Mouse (Mus musculus) midbrain, embryonic 11.5 days (tissue): ENCODE results near the gene Carns1. TPM values are rescaled to one million over a fixed set of nuclear protein-coding genes. Genes with fewer than 3 reads are reported as not detected.

Experiments used
- ATAC-seq: fragments of 200-750 bp; cut with Nextera tagmentation; 2 replicates; pipeline ENCODE4 v1.8.0; 2017; ENCODE audit warnings: moderate TSS enrichment, moderate library complexity; ENCODE audit not compliant: low FRiP score
- DNase-seq: peaks from one replicate; pipeline ENCODE4 v3.0.0; 2015; ENCODE audit warnings: low spot score; ENCODE audit errors: missing footprints
- H3K27ac ChIP-seq: fragments of 300-500 bp; sonication (generic); 2 replicates; pipeline ENCODE4 v1.5.1; 2014; ENCODE audit warnings: low read depth, low read length
- H3K27me3 ChIP-seq: fragments of 300-500 bp; sonication (generic); 2 replicates; pipeline ENCODE4 v1.6.1; 2014; ENCODE audit warnings: mild to moderate bottlenecking, low read length, moderate library complexity, mixed read lengths; ENCODE audit not compliant: control insufficient read depth, insufficient read depth
- H3K36me3 ChIP-seq: fragments of 300-500 bp; sonication (generic); 2 replicates; pipeline ENCODE4 v1.6.1; 2014; ENCODE audit warnings: mild to moderate bottlenecking, low read length, moderate library complexity, mixed read lengths; ENCODE audit not compliant: control insufficient read depth, insufficient read depth
- H3K4me1 ChIP-seq: fragments of 300-500 bp; sonication (generic); 2 replicates; pipeline ENCODE4 v1.6.1; 2014; ENCODE audit warnings: low read length; ENCODE audit not compliant: control insufficient read depth, insufficient read depth
- H3K4me2 ChIP-seq: fragments of 300-500 bp; sonication (generic); 2 replicates; pipeline ENCODE4 v1.6.1; 2014; ENCODE audit warnings: mild to moderate bottlenecking, moderate library complexity
- H3K4me3 ChIP-seq: fragments of 300-500 bp; sonication (generic); 2 replicates; pipeline ENCODE4 v1.5.1; 2014; ENCODE audit warnings: low read depth, low read length
- H3K9ac ChIP-seq: fragments of 300-500 bp; sonication (generic); 2 replicates; pipeline ENCODE4 v1.6.1; 2014; ENCODE audit warnings: low read length
- H3K9me3 ChIP-seq: fragments of 300-500 bp; sonication (generic); 2 replicates; pipeline ENCODE4 v1.6.1; 2016; ENCODE audit warnings: low read length; ENCODE audit not compliant: control insufficient read depth
- WGBS: fragments of 180-500 bp; shearing (Covaris S2); extraction: QIAGEN DNeasy Blood & Tissue Kit; methylation state at CpG from one replicate; pipeline ENCODE4 v1.1.7; 2014; 5-methylcytosine and 5-hydroxymethylcytosine counted together
- polyA plus RNA-seq: library from polyadenylated mRNA; unstranded; fragments of >200 nt; fragmentation: Nextera tagmentation; extraction: Ambion mirVana; gene quantifications from 2 replicates; pipeline ENCODE4 v1.2.1, GENCODE M21; 2014

Carns1 gene
- polyA plus RNA-seq, 1 experiment from 2014 or later, result 2.9 TPM

GRCm38 (mm10) chr19:4194776-4195650 lies 19.7 kb upstream of the Carns1 start:
- 87% methylated on average over 12 of the region's 12 CpGs for WGBS
- DNase-seq (no peak), ATAC-seq (no peak)
- peaks cover 22% of the 10 kb centered on the region for H3K36me3 ChIP-seq
- H3K4me2 ChIP-seq, result no peak overlapping the region
- H3K27me3 ChIP-seq, result no peaks in the 10 kb centered on the region
- no peak overlapping the region for H3K4me3 ChIP-seq
- no peak overlapping the region for H3K9ac ChIP-seq
- no peak overlapping the region for H3K27ac ChIP-seq
- no peaks in the 10 kb centered on the region for H3K9me3 ChIP-seq
- peaks cover 12% of the 10 kb centered on the region for H3K4me1 ChIP-seq

DNA sequence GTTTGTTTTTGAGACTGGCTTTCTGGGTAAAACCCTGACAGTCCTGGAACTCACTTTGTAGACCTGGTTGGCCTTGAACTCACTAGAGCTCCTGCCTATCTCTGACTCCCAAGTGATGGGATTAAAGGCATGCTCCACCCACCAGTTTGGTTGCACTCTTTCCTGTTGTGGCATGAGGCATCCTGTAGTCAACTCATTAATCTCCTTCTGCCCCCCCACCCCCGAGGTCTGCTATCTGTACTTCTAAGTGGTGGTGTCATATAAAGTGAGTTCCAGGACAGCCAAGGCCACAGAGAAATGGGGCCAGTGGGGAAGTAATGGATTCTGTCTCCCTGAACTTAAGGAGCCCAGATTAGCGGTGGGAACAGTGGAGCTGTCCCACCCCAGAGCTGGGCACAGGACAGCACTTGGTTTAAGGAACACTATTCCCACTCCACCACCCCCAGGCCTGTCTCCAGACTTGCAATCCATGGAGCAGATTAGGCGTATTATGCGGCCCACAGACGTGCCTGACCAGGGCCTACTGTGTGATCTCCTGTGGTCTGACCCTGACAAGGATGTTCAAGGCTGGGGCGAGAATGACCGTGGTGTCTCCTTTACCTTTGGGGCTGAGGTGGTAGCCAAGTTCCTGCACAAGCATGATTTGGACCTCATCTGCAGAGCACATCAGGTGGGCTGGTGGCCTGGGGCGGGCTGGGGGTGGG lies 18.9 kb upstream of the Carns1 start:
- Histone ChIP-seq H3K4me2 (no peak overlapping the region), H3K9me3 (no peaks in the 10 kb centered on the region), H3K9ac (no peak overlapping the region), H3K27ac (no peak overlapping the region), H3K4me3 (no peak overlapping the region), H3K27me3 (no peaks in the 10 kb centered on the region), H3K4me1 (peaks cover 12% of the 10 kb centered on the region), H3K36me3 (peaks cover 21% of the 10 kb centered on the region)
- no peak for DNase-seq
- no peak for ATAC-seq
- 91% methylated on average over 8 of the region's 8 CpGs for WGBS

DNA sequence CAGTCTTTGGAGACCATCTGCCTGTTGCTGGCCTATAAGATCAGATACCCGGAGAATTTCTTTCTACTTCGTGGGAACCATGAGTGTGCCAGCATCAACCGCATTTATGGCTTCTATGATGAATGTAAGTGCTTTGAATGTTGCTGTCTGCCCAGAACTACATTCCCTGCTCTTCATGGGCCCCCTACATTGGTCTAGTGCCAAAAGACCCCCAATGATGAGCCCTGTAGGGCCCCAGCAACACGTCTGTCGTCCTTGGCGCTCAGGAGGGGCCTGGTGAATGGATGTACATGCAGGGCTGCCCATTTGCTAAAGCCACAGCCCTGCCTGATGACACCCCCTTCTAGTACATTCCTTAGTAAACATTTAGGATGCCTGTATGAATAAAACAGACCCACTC lies 17.9 kb upstream of the Carns1 start:
- ATAC-seq (no peak), DNase-seq (no peak)
- Histone ChIP-seq H3K9me3 (no peaks in the 10 kb centered on the region), H3K9ac (peak overlapping the region; percentile 98), H3K27ac (no peak overlapping the region), H3K36me3 (peaks cover 21% of the 10 kb centered on the region), H3K4me3 (peak overlapping the region; percentile 97), H3K27me3 (no peaks in the 10 kb centered on the region), H3K4me2 (peak overlapping the region; percentile 91), H3K4me1 (peaks cover 12% of the 10 kb centered on the region)
- 71% methylated on average over 6 of the region's 6 CpGs for WGBS

- ATAC-seq (peak; percentile 31), DNase-seq (peak; percentile 94)
- WGBS, result 1% methylated on average over 44 of the region's 52 CpGs
- H3K9ac ChIP-seq, result peak overlapping the region; percentile 98
- peak overlapping the region; percentile 97 for H3K4me3 ChIP-seq
- peak overlapping the region; percentile 68 for H3K27ac ChIP-seq
- H3K27me3 ChIP-seq, result no peaks in the 10 kb centered on the region
- H3K9me3 ChIP-seq, result no peaks in the 10 kb centered on the region
- H3K4me1 ChIP-seq, result peaks cover 12% of the 10 kb centered on the region
- peaks cover 21% of the 10 kb centered on the region for H3K36me3 ChIP-seq
- H3K4me2 ChIP-seq, result peak overlapping the region; percentile 91
Measured at GRCm38 (mm10) chr19:4192251-4192985, 17.1 kb upstream of the Carns1 start.

GRCm38 (mm10) chr19:4191528-4192250 lies 16.4 kb upstream of the Carns1 start, which contains the start of gene Ppp1ca:
TSS of gene Ppp1ca (plus strand) at chr19:4192065.
- H3K4me1 ChIP-seq, result peaks cover 12% of the 10 kb centered on the region
- H3K4me3 ChIP-seq, result peak within 1 kb of the TSS; percentile 97
- peak; percentile 99 for DNase-seq
- peak within 1 kb of the TSS; percentile 98 for H3K9ac ChIP-seq
- ATAC-seq, result peak; percentile 93
- no peaks in the 10 kb centered on the region for H3K9me3 ChIP-seq
- H3K36me3 ChIP-seq, result peaks cover 17% of the 10 kb centered on the region
- WGBS, result 8% methylated on average over 41 of the region's 47 CpGs
- peak within 1 kb of the TSS; percentile 68 for H3K27ac ChIP-seq
- H3K4me2 ChIP-seq, result peak within 1 kb of the TSS; percentile 91
- no peaks in the 10 kb centered on the region for H3K27me3 ChIP-seq

DNA sequence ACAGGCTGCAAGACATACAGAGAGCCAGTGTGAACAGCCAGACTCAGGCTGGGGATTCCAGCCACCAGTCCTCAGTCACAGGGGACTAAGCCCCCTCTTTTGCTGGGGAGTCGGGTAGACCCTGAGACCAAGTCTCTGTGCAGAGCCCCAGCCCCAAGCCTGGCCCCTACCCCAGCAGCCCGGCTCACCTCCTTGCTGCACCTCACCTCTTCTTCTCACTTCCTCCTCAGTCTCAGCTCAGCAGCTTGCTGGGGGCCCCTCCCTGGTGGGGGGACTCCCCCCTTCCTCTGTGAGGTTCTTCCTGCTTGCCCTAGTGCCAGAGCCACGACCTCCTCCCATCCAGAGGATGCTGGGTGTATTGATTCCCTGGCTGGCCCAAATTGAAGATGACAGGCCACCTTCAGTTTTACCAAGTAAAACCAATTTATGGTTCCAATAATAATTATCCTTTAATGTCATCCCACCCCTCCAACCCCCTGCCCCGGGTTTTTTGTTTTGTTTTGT lies 15.6 kb upstream of the Carns1 start, which contains the start of gene Tbc1d10c:
TSS of gene Tbc1d10c (minus strand) at position 454 of the 504 bp plus-strand sequence.
- peak within 1 kb of the TSS; percentile 68 for H3K27ac ChIP-seq
- peak within 1 kb of the TSS; percentile 98 for H3K9ac ChIP-seq
- no peaks in the 10 kb centered on the region for H3K9me3 ChIP-seq
- no peak for DNase-seq
- peaks cover 11% of the 10 kb centered on the region for H3K36me3 ChIP-seq
- H3K4me2 ChIP-seq, result peak within 1 kb of the TSS; percentile 91
- peak within 1 kb of the TSS; percentile 97 for H3K4me3 ChIP-seq
- no peaks in the 10 kb centered on the region for H3K27me3 ChIP-seq
- no peak for ATAC-seq
- WGBS, result 65% methylated on average over 4 of the region's 4 CpGs
- peaks cover 12% of the 10 kb centered on the region for H3K4me1 ChIP-seq

GRCm38 (mm10) chr19:4189051-4189620 lies 13.9 kb upstream of the Carns1 start:
- peaks cover 12% of the 10 kb centered on the region for H3K4me1 ChIP-seq
- H3K4me3 ChIP-seq, result no peak overlapping the region
- no peak overlapping the region for H3K27ac ChIP-seq
- no peak overlapping the region for H3K9ac ChIP-seq
- H3K9me3 ChIP-seq, result no peaks in the 10 kb centered on the region
- no peak for DNase-seq
- peaks cover 2% of the 10 kb centered on the region; the same call in 1 of the 2 replicates for H3K36me3 ChIP-seq
- no peak for ATAC-seq
- no peaks in the 10 kb centered on the region for H3K27me3 ChIP-seq
- H3K4me2 ChIP-seq, result no peak overlapping the region
- WGBS, result 85% methylated on average over 12 of the region's 12 CpGs

DNA sequence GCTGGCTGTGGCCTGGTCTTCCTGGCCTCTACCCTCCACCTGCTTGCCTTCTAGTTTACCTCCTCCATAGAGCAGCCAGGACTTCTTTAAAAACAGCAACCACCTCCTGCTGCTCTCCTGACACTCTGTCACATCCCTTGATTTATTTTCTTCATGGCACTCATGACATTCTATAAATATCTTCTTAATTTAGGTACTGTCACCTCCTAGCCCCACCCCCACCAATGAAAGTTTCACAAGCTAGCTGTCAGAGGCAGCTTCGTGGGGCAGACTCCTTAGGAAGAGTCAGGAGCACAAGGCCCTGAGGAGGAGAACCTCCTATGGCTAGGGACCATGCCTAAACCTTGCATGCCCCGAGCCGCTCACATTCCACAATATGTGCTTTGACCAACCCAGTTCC lies 12.0 kb upstream of the Carns1 start:
- Histone ChIP-seq H3K27me3 (no peaks in the 10 kb centered on the region), H3K4me1 (peaks cover 2% of the 10 kb centered on the region; the same call in 1 of the 2 replicates), H3K27ac (no peak overlapping the region), H3K9me3 (no peaks in the 10 kb centered on the region), H3K4me3 (no peak overlapping the region), H3K36me3 (no peaks in the 10 kb centered on the region), H3K4me2 (no peak overlapping the region), H3K9ac (no peak overlapping the region)
- WGBS, result 80% methylated on average over 3 of the region's 3 CpGs
- DNase-seq (no peak), ATAC-seq (no peak)
